Mouse (Mus musculus): ENCODE results near the gene Mms19. TPM values are rescaled to one million over a fixed set of nuclear protein-coding genes. Genes with fewer than 3 reads are reported as not detected.
A peak's percentile ranks its signal among the peaks of the same experiment; 100 is the strongest.

Mms19 gene
- total RNA-seq, 1 experiment from 2014 or later = 29.8 TPM

GRCm38 (mm10) chr19:41908736-41909135, 72.2 kb downstream of the Mms19 start:
- no peak for ATAC-seq (ENCODE audit: extremely low read depth, insufficient number of reproducible peaks, low FRiP score, poor library complexity, severe bottlenecking)

GRCm38 (mm10) chr19:41907079-41907760, 73.7 kb downstream of the Mms19 start:
- ATAC-seq (ENCODE audit: extremely low read depth, insufficient number of reproducible peaks, low FRiP score, poor library complexity, severe bottlenecking) = no peak

DNA sequence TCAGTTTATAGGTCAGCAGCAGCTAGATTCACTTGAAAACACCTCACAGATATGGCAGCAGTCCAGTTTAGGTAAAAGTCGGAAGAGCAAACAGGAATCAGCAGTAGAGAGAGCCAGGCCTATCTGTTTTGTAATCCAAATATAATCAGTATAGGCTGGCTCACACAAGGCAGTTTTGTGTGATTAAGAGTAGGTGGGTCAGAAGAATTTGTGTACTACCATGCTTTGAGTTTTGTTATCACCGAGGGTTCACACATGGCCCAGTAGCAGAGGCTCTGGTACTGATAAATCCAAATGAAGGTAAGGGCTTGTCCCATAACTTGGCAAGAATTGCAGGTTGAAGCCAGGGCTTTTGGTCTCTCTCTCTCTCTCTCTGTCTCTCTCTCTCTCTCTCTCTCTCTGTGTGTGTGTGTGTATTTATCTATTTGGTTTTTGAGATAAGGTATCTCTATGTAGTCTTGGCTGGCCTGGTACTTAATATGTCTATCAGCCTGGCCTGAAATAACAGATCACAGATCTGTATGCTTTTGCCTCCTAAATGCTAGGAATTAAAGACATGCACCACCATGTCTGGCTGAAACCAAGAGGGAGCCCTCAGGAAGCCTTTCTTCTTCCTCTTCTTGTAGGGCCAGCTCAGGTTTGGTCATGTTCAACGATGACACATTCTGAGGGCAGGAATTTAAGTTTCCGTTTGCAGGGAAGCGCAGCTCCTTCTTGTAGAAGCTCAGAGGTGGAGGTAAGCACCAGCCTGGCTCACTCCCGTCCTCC, 74.5 kb downstream of the Mms19 start:
- no peak for ATAC-seq (ENCODE audit: extremely low read depth, insufficient number of reproducible peaks, low FRiP score, poor library complexity, severe bottlenecking)

- ATAC-seq (ENCODE audit: extremely low read depth, insufficient number of reproducible peaks, low FRiP score, poor library complexity, severe bottlenecking) = no peak
These were observed 75.7 kb downstream of the Mms19 start for GRCm38 (mm10) chr19:41905246-41905645.

DNA sequence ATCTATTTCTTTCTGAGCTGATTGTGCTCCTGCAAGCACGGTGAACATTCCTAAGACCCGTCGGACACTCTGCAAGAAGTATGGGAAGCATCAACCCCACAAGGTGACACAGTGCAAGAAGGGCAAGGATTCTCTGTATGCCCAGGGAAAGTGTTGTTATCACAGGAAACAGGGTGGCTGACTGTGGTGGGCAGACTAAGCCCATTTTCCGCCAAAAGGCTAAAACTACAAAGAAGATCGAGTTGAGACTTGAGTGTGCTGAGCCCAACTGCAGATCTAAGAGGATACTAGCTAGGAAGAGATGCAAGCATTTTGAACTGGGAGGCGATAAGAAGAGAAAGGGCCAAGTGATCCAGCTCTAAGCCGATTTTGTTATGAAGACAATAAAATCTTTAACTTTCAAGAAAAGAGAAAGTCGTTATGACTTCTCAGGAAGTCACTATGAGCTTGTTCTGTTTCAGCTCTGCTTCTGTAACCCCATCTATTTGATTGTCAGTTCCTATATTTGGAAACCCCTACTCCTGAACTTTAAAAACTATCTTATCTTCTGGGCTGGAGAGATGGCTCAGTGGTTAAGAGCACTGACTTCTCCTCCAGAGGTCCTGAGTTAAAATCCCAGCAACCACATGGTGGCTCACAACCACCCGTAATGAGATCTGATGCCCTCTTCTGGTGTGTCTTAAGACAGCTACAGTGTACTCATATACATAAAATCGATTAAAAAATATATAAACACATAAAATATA, 77.9 kb downstream of the Mms19 start:
- no peak for ATAC-seq (ENCODE audit: extremely low read depth, insufficient number of reproducible peaks, low FRiP score, poor library complexity, severe bottlenecking)

- no peak for ATAC-seq (ENCODE audit: extremely low read depth, insufficient number of reproducible peaks, low FRiP score, poor library complexity, severe bottlenecking)
These were observed 79.3 kb downstream of the Mms19 start for GRCm38 (mm10) chr19:41901696-41902095.

DNA sequence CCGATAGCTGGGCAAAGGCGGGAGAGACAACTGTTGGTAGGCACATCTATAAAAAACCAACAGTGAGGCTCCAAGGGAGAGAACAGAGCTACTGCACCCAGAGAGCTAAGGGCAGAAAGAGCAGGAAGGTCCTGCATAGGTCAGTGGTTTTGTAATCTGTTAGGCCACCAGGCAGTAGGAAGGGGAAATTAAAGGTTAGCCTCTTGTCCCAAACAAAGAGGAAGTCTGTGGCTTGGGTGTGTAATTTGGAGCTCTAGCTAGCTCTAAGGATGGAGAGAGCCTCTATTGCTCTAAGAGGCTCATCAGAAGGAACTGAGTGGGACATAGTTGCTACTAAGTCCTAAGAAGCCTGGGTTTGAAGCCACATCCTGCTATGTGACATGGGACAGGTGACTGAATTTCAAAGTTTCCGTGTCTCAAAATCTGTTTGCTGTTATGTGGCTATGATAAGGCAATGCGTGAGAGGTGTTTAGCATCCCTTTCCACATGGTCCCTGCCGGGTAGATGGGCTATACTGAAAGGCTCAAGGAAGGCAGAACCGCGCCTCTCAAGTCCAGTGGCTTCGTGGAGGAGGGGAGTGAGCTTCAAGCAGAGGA, 80.4 kb downstream of the Mms19 start:
- peak; percentile 62; the same call in 1 of the 2 replicates for ATAC-seq (ENCODE audit: extremely low read depth, insufficient number of reproducible peaks, low FRiP score, poor library complexity, severe bottlenecking)

- ATAC-seq (ENCODE audit: extremely low read depth, insufficient number of reproducible peaks, low FRiP score, poor library complexity, severe bottlenecking) = no peak
These were observed 82.1 kb downstream of the Mms19 start for GRCm38 (mm10) chr19:41898860-41899259.

DNA sequence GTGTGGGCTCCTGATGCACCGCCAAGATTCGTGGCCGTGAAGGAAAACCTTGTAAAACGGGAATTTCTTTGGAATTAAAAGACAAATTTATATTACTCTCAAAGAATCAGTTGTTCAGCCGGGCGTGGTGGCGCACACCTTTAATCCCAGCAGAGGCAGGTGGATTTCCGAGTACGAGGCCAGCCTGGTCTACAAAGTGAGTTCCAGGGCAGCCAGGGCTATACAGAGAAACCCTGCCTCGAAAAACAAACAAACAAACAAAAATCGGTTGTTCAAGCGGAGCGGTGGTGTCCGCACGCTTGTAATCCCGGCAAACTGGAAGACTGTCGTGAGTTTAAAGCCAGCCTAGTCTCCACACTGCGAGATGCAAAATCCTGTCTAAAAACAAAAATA, 84.6 kb downstream of the Mms19 start:
- ATAC-seq (ENCODE audit: extremely low read depth, insufficient number of reproducible peaks, low FRiP score, poor library complexity, severe bottlenecking) = no peak

DNA sequence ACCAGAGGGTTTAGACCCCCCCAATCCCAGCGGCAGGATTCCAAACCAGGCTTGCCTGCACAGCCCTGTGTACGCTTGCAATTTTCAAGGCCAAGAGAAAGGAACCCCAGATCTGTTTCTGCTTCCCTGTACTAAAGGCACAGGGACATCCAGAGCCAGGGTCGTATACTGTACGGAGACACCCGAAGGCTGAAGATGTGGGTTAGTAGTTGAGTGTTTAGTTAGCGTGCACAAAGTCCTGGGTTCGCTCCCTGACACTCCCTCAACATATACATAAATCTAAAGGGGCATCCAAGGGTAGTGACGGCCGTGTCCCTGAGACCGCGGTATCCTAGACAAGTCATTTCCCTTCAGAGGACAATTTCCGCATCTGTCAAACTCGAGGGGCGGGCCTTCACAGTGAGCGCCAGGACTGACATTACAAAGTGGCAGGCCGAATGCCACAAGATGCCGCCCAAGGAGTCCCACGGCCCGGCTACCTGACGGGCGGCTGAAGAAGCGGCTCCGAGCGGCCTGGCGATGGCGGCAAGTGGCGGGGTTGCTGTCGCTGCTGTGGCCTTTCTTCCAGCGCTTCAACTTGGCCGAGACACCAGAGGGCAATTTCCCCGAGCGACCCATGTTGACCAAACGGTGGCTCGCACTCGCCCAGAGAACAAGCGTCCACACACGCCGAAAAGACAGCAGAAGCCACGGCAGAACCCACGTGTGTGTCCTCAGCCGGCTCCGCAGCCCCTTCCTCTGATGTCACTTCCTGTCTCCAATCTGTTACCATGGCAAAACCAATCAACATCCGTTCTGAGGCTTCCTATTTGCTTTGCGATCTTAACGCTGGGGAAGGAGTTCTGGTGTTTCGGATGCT, 85.3 kb downstream of the Mms19 start, which contains the start of gene Rrp12:
Gene Rrp12 (minus strand): TSS at position 714 of the 859 bp plus-strand sequence.
- peak; percentile 93 for ATAC-seq (ENCODE audit: extremely low read depth, insufficient number of reproducible peaks, low FRiP score, poor library complexity, severe bottlenecking)

DNA sequence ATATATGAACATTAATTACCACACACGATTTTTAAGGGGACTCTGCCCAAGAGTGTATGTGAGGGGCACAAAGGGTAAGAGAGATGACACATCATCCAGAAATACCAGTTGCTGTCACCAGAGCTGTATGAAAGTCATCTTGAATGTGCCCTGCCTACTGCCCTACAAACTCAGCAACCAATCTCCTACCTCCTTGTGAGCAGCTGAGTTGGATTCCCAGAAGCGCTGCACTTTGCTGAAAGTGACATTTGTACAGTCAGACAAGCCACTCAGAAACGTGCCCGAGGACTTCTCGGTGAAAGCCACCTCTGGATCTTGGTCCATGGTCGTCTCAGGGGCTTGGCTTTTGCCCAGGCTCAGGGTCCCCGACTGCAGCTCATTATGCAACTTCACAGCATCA, 86.0 kb downstream of the Mms19 start:
- no peak for ATAC-seq (ENCODE audit: extremely low read depth, insufficient number of reproducible peaks, low FRiP score, poor library complexity, severe bottlenecking)

Other genes starting within 250 kb of the Mms19 start
- 0.37 TPM in 1 of 2 replicates, not detected in the other for gene Slit1, start 237.5 kb downstream of the Mms19 start, total RNA-seq (2017)
- gene Arhgap19, start 179.1 kb downstream of the Mms19 start, total RNA-seq (2017) = 2.7 and 3.2 TPM in 2 replicates
- gene Frat1, start 151.2 kb downstream of the Mms19 start, total RNA-seq (2017) = 26.8 and 31.1 TPM in 2 replicates
- gene Frat2, start 133.0 kb downstream of the Mms19 start, total RNA-seq (2017) = 22.0 and 22.6 TPM in 2 replicates
- 6.6 and 7.4 TPM in 2 replicates for gene Rrp12, start 85.0 kb downstream of the Mms19 start, total RNA-seq (2017)
- 96.7 and 104 TPM in 2 replicates for gene Pgam1, start 69.2 kb downstream of the Mms19 start, total RNA-seq (2017)
- 22.2 and 27.3 TPM in 2 replicates for gene Exosc1, start 47.7 kb downstream of the Mms19 start, total RNA-seq (2017)
- 21.6 and 24.9 TPM in 2 replicates for gene Zdhhc16, start 47.7 kb downstream of the Mms19 start, total RNA-seq (2017)
- 8.6 and 11.9 TPM in 2 replicates for gene Ubtd1, start 606 bp upstream of the Mms19 start, total RNA-seq (2017)
- not detected in 2 replicates for gene Ankrd2, start 54.8 kb upstream of the Mms19 start, total RNA-seq (2017)
- not detected in 2 replicates for gene Hoga1, start 64.5 kb upstream of the Mms19 start, total RNA-seq (2017)
- not detected in 2 replicates for gene 4933411K16Rik, start 71.1 kb upstream of the Mms19 start, total RNA-seq (2017)
- gene Morn4, start 105.2 kb upstream of the Mms19 start, total RNA-seq (2017) = not detected in 2 replicates
- 13.3 and 13.4 TPM in 2 replicates for gene Pi4k2a, start 109.3 kb upstream of the Mms19 start, total RNA-seq (2017)
- gene Avpi1, start 147.9 kb upstream of the Mms19 start, total RNA-seq (2017) = 0.35 and 3.2 TPM in 2 replicates
- gene Marveld1, start 166.2 kb upstream of the Mms19 start, total RNA-seq (2017) = 1.3 and 2.0 TPM in 2 replicates
- 103 and 104 TPM in 2 replicates for gene Zfyve27, start 182.8 kb upstream of the Mms19 start, total RNA-seq (2017)
- not detected in 2 replicates for gene Sfrp5, start 221.1 kb upstream of the Mms19 start, total RNA-seq (2017)

All from neutrophil, adult 5-6 weeks (primary cell).